Mouse (Mus musculus): ENCODE data around the gene Dcaf5. TPM values are rescaled to one million over a fixed set of nuclear protein-coding genes. Genes with fewer than 3 reads are reported as not detected.
A peak's percentile ranks its signal among the peaks of the same experiment; 100 is the strongest.

The Dcaf5 gene
- polyA plus RNA-seq, 1 experiment from 2014 or later: 8.8 TPM

DNA sequence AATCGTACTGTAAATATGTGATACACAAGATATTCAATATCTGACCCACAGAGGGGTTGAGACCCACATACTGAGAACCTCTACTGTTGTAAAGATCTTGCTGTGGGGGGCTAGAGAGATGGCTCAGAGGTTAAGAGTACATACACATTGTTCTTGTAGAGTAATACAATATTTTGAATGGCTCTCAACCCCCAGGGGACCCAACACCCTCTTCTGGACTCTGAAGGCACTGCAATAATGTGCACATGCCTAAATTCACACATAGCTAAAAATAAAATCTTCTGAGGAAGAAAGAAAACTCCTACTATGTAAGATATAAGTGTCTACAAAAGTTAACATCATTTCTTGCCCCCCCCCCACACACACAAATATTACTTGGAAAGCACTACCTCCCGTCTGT is 4.6 kb upstream of the Dcaf5 start:
- ATAC-seq: no peak
- H3K9me3 ChIP-seq: no peaks in the 10 kb centered on the region
- 78% methylated on average over 2 of the region's 2 CpGs for WGBS

DNA sequence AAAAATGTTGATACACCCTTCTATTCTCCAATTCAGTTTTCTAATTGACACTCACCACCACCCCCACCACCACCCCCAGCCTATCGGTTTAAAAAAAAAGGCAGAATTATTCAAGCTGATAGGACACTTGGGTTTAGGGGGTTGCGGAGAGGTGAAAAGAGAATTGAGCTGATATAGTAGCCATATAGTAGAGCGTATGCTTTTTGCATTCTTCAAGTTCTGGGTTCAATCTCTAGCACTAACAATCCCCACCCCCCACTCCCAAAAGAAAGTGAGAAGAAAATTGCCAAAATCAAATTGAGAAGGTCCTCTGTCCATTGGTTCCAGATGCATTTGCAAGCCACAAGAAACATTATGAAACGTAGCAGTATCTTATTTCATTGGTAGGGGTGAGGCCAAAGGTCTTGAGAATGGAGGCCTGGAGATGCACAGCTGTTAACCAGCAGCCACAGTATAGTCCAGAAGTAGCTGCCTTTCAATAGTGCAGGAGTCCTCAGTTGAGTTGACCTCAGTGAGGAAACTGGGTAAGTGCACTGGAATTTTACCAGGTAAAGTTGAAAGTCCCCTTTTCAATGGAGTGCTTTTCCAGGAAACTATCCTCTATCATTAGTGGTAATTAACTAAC is 762 bp upstream of the Dcaf5 start:
- peak overlapping the region; percentile 94 for H3K9ac ChIP-seq
- H3K4me2 ChIP-seq (replicated peaks): peak overlapping the region; percentile 76
- no peak for ATAC-seq
- H3K4me3 ChIP-seq (replicated peaks): peak overlapping the region; percentile 97
- peaks cover 11% of the 10 kb centered on the region; the same call in 1 of the 2 replicates for H3K4me1 ChIP-seq (replicated peaks)
- no peaks in the 10 kb centered on the region for H3K36me3 ChIP-seq
- H3K27ac ChIP-seq: peak overlapping the region; percentile 97
- no peaks in the 10 kb centered on the region for H3K9me3 ChIP-seq
- 51% methylated on average over 4 of the region's 4 CpGs for WGBS
- H3K27me3 ChIP-seq (replicated peaks): no peaks in the 10 kb centered on the region

More for the DNA sequence above, 4.6 kb upstream of the Dcaf5 start:
- no peak overlapping the region for H3K9ac ChIP-seq
- H3K4me1 ChIP-seq (replicated peaks): peaks cover 7% of the 10 kb centered on the region; the same call in 1 of the 2 replicates
- H3K4me3 ChIP-seq (replicated peaks): no peak overlapping the region
- H3K4me2 ChIP-seq (replicated peaks): no peak overlapping the region
- no peak overlapping the region for H3K27ac ChIP-seq
- no peaks in the 10 kb centered on the region for H3K36me3 ChIP-seq
- H3K27me3 ChIP-seq (replicated peaks): no peaks in the 10 kb centered on the region

DNA sequence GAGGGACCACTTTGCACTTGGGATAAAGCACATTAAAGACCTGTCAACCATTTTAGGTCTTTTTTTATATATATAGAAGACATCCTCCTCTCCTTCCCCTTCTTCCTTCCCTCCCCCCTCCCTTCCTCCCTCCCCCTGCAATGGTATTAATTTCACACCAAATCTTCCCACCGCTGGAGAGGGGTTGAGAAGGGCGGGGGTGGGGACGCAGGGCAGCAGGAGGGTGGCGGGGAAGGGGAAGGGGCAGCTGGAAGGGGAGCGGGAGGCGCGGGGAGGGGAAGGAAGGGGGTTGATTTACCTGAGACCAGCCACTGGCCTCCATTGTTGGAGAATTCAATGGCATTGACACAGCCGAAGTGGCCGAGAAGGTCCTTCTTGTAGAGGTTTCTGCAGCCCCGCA is 514 bp downstream of the Dcaf5 start:
- peak overlapping the region; percentile 94 for H3K9ac ChIP-seq
- H3K27ac ChIP-seq: peak overlapping the region; percentile 97
- under 1% methylated on average over 10 of the region's 10 CpGs for WGBS
- H3K9me3 ChIP-seq: no peaks in the 10 kb centered on the region
- peak overlapping the region; percentile 97 for H3K4me3 ChIP-seq (replicated peaks)
- H3K36me3 ChIP-seq: no peaks in the 10 kb centered on the region
- peaks cover 11% of the 10 kb centered on the region; the same call in 1 of the 2 replicates for H3K4me1 ChIP-seq (replicated peaks)
- H3K4me2 ChIP-seq (replicated peaks): peak overlapping the region; percentile 76
- peak; percentile 24 for ATAC-seq
- no peaks in the 10 kb centered on the region for H3K27me3 ChIP-seq (replicated peaks)

DNA sequence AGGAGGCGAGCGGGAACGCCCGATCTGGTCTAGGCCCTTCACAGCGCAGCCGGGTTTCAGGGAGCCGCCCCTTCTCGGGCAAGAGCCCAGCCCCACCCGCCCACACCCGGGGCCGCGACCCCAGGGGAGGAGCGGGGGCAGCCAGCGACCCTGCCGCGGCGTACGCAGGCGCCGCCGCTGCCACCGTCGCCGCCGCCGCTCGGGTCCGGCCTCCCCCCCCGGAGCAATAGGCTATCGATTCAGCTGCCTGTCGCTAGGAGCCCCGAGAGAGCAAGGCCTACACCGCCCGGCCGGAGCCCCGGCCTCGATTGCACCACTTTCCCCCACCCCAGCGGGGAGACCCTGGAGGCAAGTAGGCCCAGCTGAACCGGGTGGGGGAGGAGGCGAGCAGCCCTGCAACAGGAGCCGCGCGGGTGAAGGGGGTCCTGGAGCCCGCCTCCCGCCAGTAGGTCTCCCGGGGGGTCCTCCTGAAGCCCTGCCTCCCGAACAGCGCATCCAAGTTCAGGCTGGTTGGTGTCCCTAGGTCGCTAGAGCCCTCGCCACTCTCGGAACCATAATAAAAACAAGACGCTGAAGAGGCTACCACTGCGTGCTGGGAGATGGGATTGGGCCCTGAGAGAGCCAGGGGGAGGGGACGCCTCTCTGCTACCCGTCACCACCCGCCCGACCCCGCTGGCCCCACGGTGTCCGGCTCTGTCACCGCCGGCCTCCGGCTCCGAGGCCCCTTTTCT is 1.3 kb downstream of the Dcaf5 start:
- H3K9me3 ChIP-seq: no peaks in the 10 kb centered on the region

DNA sequence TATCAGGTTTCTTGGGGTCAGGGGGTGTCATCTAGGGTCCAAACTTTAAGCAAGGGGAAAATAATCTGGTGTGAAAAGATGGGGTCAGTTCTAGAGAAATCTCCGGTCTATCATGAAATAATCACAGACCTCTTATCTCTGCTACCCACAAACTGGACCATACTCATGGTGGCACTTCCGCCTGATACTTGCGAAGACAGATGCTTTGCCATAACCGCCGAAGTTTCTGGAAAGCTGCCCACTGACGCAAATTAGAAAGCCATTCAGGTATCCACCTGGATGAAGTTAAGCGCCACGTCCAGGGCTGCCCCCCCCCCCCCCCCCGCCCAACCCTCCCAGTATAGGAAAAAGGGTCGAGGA is 1.8 kb downstream of the Dcaf5 start:
- H3K4me2 ChIP-seq (replicated peaks): peak overlapping the region; percentile 76
- peak; percentile 2; the same call in 1 of the 2 replicates for ATAC-seq
- peaks cover 11% of the 10 kb centered on the region; the same call in 1 of the 2 replicates for H3K4me1 ChIP-seq (replicated peaks)
- H3K9me3 ChIP-seq: no peaks in the 10 kb centered on the region
- 4% methylated on average over 10 of the region's 10 CpGs for WGBS
- no peaks in the 10 kb centered on the region for H3K36me3 ChIP-seq
- peak overlapping the region; percentile 94 for H3K9ac ChIP-seq
- peak overlapping the region; percentile 97 for H3K4me3 ChIP-seq (replicated peaks)
- H3K27me3 ChIP-seq (replicated peaks): no peaks in the 10 kb centered on the region
- H3K27ac ChIP-seq: peak overlapping the region; percentile 97

More for the DNA sequence above, 1.3 kb downstream of the Dcaf5 start:
- Histone ChIP-seq H3K4me3 (replicated peaks) (peak overlapping the region; percentile 97), H3K27ac (peak overlapping the region; percentile 97), H3K4me1 (replicated peaks) (peaks cover 11% of the 10 kb centered on the region; the same call in 1 of the 2 replicates), H3K9ac (peak overlapping the region; percentile 94), H3K36me3 (no peaks in the 10 kb centered on the region), H3K27me3 (replicated peaks) (no peaks in the 10 kb centered on the region), H3K4me2 (replicated peaks) (peak overlapping the region; percentile 76)
- WGBS: under 1% methylated on average over 54 of the region's 64 CpGs
- ATAC-seq: peak; percentile 81

DNA sequence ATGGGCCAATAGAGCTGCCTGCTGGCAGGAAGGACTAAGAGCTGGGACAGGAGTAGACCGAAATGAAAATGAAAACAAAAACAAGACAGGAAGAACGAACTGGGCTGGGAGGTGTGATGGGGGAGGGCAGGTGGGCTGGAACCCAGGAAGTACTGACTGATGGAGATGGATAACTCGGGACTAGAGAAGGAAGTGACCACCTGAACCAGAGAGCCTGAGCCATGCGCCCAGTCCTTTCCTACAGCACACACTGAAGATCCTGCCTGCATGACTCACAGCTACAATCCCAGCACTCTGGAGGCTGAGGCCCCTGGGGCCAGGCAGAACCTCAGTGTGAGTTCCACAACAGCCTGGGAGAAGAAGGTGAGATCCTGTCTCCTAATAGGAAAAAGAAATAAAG is 3.1 kb downstream of the Dcaf5 start:
- ATAC-seq: no peak
- Histone ChIP-seq H3K4me3 (replicated peaks) (no peak overlapping the region), H3K4me1 (replicated peaks) (peaks cover 11% of the 10 kb centered on the region; the same call in 1 of the 2 replicates), H3K27me3 (replicated peaks) (no peaks in the 10 kb centered on the region), H3K27ac (peak overlapping the region; percentile 44), H3K9ac (no peak overlapping the region), H3K36me3 (no peaks in the 10 kb centered on the region), H3K4me2 (replicated peaks) (no peak overlapping the region), H3K9me3 (no peaks in the 10 kb centered on the region)
- WGBS: 56% methylated on average over 4 of the region's 4 CpGs

DNA sequence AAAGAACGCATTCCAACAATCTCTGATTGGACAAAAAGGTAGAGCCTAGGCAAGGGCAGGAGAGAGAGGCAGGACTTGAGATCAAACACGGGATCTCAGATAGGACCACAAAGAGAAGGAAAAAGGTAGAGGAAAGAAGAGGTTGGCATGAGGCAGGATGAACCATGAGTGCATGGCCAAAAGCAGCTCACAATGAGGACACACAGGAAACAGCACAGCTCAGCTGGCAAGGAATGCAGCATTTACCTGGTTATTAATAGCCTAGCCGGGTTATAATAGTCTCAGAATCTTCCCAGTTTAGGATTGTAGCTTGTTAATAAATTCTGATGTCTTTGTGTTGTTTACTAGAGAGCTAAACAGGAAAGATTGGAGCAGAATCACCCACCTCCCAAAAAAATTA is 8.7 kb downstream of the Dcaf5 start:
- Histone ChIP-seq H3K4me1 (replicated peaks) (no peaks in the 10 kb centered on the region), H3K27me3 (replicated peaks) (no peaks in the 10 kb centered on the region), H3K9ac (no peak overlapping the region), H3K4me2 (replicated peaks) (no peak overlapping the region), H3K27ac (no peak overlapping the region), H3K36me3 (0 out of 2 replicates have a peak, but pooled peaks cover 2% of the 10 kb centered on the region), H3K4me3 (replicated peaks) (no peak overlapping the region), H3K9me3 (no peaks in the 10 kb centered on the region)
- ATAC-seq: no peak
- WGBS: 85% methylated on average over 3 of the region's 3 CpGs

DNA sequence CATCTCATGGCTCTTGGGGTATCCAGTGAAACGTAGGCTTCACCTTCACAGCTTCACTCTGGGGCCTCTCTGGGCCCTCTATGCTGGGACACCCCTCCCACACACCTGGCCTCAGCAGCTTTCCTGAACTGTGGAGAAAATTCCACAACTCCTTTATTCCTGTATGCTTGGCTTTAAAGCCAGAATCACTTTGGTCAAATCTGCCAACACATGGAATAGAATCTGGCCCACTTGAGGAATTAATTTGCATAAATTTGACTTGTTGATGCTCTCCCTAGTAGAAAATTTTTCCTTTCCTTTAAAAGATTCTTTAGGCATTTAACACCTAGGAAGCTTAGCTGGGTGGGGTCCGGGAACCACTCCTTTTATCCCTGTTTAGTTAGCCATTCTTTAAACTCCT is 21.3 kb downstream of the Dcaf5 start:
- Histone ChIP-seq H3K4me3 (replicated peaks) (no peak overlapping the region), H3K36me3 (peaks cover 4% of the 10 kb centered on the region; the same call in 1 of the 2 replicates), H3K27ac (no peak overlapping the region), H3K9me3 (peaks cover 6% of the 10 kb centered on the region; the same call in 1 of the 2 replicates), H3K4me2 (replicated peaks) (no peak overlapping the region), H3K27me3 (replicated peaks) (no peaks in the 10 kb centered on the region), H3K9ac (no peak overlapping the region), H3K4me1 (replicated peaks) (no peaks in the 10 kb centered on the region)
- 88% methylated on average over 2 of the region's 2 CpGs for WGBS
- no peak for ATAC-seq

DNA sequence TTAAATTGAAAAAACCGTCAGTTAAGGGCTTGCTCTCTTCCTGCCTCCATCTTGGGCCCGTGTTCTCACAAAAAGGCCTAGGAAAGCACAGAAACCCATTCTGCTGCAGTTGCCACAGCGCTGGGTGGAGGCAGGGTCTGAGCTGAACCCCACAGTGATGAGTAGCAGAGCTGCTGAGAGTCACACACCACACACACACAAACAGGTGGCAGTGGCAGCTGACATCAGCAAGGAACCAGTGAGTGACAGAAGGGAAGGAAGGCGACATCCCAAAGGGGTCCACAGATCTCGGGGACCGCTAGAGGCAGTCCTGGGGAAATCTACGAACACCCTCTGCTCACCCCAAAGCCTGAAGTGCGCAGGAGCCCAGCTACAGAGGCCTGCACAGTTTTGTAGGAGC is 25.5 kb downstream of the Dcaf5 start:
- Histone ChIP-seq H3K4me1 (replicated peaks) (no peaks in the 10 kb centered on the region), H3K36me3 (peaks cover 4% of the 10 kb centered on the region; the same call in 1 of the 2 replicates), H3K4me2 (replicated peaks) (no peak overlapping the region), H3K9me3 (peaks cover 3% of the 10 kb centered on the region; the same call in 1 of the 2 replicates), H3K27ac (no peak overlapping the region), H3K27me3 (replicated peaks) (no peaks in the 10 kb centered on the region), H3K4me3 (replicated peaks) (no peak overlapping the region), H3K9ac (no peak overlapping the region)
- 91% methylated on average over 8 of the region's 8 CpGs for WGBS
- no peak for ATAC-seq

DNA sequence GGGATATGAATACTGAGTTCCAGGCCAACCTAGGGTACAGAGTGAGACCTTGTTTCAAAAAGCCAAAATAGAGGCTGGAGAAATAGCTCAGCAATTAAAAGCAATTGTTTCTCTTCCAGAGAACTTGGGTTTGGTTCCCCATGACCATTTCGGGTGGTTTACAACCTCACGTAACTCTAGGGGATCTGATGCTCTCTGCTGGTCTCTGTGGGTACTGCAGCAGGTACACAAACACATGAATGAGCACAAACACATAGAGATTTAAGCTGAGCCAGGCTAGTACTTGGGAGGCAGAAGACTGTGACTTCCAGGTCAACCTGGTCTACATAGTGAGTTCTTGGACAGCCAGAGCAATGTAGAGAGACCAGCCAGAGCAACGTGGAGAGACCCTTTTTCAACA is 28.6 kb downstream of the Dcaf5 start:
- 66% methylated on average over 3 of the region's 3 CpGs for WGBS
- no peaks in the 10 kb centered on the region for H3K27me3 ChIP-seq (replicated peaks)
- H3K4me1 ChIP-seq (replicated peaks): no peaks in the 10 kb centered on the region
- H3K9me3 ChIP-seq: no peaks in the 10 kb centered on the region
- peaks cover 11% of the 10 kb centered on the region; the same call in 1 of the 2 replicates for H3K36me3 ChIP-seq
- no peak overlapping the region for H3K4me3 ChIP-seq (replicated peaks)
- H3K4me2 ChIP-seq (replicated peaks): no peak overlapping the region
- H3K27ac ChIP-seq: no peak overlapping the region
- H3K9ac ChIP-seq: no peak overlapping the region
- ATAC-seq: no peak

DNA sequence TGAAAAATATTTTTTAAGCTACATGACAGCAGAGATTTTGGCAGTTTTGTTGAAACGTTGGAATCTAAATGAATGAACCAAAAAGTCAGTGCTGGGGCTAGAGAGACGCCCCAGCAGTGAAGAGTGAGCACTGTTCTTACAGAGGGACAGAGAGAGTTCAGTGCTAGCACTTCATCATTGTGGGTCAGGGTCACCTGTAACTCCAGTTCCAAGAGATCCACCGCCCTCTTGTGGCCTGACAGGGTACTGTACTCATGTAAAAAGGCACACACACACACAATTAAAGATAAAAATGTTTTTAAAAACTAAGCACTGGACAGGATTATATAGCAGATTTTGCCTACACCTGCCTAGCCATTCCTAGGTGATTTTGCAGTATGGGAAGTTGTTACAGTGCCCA is 29.8 kb downstream of the Dcaf5 start:
- Histone ChIP-seq H3K36me3 (peaks cover 12% of the 10 kb centered on the region; the same call in 1 of the 2 replicates), H3K9ac (no peak overlapping the region), H3K4me2 (replicated peaks) (no peak overlapping the region), H3K27me3 (replicated peaks) (no peaks in the 10 kb centered on the region), H3K4me3 (replicated peaks) (no peak overlapping the region), H3K27ac (no peak overlapping the region), H3K9me3 (no peaks in the 10 kb centered on the region), H3K4me1 (replicated peaks) (no peaks in the 10 kb centered on the region)
- 47% methylated on average over 3 of the region's 3 CpGs for WGBS
- ATAC-seq: no peak

DNA sequence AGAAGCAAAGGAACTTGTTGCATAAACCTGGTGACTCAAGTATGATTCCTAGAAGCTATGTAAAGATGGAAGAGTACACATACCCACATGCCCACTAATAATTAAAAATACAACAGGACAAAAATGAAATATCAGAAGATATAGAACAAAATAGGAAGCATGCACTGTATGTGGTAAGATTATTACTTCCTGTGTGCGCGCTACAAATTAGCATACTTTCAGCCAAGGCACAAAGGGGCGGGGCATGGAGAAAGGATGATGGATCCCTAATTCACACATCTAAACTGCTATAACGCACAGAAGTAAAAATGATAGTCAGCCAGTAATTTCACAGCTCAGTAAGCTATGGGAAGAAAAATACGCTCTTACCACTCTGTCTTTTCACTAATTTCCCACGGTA is 32.3 kb downstream of the Dcaf5 start:
- Histone ChIP-seq H3K4me1 (replicated peaks) (no peaks in the 10 kb centered on the region), H3K27me3 (replicated peaks) (no peaks in the 10 kb centered on the region), H3K9ac (no peak overlapping the region), H3K36me3 (peaks cover 17% of the 10 kb centered on the region; the same call in 1 of the 2 replicates), H3K4me3 (replicated peaks) (no peak overlapping the region), H3K27ac (no peak overlapping the region), H3K4me2 (replicated peaks) (no peak overlapping the region), H3K9me3 (no peaks in the 10 kb centered on the region)
- ATAC-seq: no peak
- 94% methylated on average over 6 of the region's 6 CpGs for WGBS

All from intestine, embryonic 15.5 days (tissue).